Mouse (Mus musculus) cerebral cortex, adult 2 months (tissue): ENCODE measurements around the gene Adgrb2.

Experiments used
- WGBS: fragments of 180-500 bp; shearing (Covaris S2); methylation state at CpG from one replicate; pipeline ENCODE4 v1.1.7; 2018; 5-methylcytosine and 5-hydroxymethylcytosine counted together

The Adgrb2 gene

DNA sequence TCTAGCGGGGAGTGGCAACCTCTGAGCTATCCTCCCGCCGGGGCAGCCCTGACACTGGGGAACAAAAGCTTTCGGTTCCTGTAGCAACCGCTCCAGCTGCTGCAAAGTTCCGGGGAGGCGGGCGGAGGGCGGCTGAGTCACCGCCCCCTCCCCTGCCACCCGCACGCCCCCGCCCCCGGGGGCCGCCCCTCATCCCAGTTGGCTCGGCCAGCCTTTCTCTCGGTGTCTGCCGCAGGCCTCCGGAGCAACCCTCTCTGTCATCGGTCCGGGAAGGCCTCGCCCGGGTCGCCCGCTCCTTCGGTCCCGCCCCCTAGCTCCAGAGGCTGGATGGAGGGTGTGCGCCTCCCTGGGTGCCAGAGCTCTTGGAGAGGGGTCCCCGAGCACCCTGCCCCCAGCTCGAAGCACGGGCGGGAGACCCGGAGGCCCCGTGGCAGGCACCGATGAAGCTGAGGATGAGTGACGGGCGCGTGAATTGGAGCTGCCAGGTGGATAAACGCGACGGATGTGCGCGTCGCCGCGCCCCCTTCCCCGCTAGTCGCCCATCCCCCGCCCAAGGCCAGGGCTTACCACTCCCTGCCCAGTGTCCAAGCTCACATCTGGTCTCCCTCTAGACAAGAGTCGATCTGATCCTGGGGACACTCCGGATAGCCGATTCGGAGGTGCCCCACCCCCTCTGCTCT is 3.3 kb downstream of the Adgrb2 start:
- WGBS, result 4% methylated on average over 52 of the region's 53 CpGs

DNA sequence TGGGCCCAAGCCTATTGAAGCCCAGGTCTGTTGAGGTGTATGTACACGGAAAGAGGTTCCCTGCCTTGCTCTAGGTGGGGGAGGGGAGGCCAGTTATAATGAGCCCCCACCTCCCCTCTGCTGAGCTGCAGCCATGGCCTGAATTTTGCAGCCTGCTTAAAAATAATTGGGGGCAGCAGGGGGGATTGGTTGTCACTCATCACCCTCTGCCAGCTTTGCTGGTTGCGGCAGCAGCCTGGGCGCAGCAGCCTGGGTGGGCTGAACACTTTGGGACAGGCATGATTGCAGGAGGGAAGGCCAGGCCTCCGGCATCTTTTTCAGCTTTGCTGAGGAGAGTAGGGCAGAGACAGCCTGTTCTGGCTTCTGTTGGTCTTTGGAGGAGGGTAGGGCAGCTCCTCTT is 5.3 kb downstream of the Adgrb2 start:
- 46% methylated on average over 4 of the region's 4 CpGs for WGBS

DNA sequence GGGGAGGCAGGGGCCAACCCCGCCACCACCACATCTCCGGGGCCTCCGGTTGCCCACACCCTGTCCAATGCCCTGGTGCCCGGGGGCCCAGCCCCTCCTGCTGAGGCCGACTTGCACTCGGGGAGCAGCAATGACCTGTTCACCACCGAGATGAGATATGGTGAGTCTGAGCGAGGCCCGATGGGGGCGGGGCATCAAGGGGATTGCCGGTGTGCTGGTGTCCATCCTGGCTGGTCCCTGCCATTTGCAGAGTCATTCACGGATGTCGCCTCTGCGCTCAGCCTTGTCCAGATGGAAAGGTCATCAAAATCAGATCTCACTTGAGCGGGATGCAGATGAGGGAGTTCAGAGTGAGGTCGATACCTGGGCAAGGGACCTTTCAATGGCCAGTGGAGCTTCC is 8.1 kb downstream of the Adgrb2 start:
- WGBS, result 83% methylated on average over 16 of the region's 16 CpGs

DNA sequence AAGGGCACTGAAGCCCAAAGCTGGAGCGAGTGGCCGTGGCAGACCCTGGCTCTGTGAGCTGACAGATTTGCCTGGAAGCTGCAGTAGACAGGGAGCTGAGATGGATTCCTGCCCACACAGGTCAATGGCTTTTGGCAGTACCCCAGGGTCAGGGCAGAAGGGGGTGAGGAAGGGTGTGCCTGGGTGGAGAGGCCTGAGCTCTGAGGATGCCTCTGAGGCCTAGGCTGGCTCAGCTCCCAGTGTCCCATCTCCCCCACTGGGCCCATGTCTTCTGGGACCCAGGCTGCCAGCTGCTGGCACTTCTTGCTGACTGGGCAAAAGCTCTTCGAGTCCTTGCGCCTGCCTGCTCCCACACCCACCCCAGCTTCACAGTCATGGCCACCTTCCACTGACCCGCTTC is 8.5 kb downstream of the Adgrb2 start:
- 53% methylated on average over 5 of the region's 5 CpGs for WGBS

DNA sequence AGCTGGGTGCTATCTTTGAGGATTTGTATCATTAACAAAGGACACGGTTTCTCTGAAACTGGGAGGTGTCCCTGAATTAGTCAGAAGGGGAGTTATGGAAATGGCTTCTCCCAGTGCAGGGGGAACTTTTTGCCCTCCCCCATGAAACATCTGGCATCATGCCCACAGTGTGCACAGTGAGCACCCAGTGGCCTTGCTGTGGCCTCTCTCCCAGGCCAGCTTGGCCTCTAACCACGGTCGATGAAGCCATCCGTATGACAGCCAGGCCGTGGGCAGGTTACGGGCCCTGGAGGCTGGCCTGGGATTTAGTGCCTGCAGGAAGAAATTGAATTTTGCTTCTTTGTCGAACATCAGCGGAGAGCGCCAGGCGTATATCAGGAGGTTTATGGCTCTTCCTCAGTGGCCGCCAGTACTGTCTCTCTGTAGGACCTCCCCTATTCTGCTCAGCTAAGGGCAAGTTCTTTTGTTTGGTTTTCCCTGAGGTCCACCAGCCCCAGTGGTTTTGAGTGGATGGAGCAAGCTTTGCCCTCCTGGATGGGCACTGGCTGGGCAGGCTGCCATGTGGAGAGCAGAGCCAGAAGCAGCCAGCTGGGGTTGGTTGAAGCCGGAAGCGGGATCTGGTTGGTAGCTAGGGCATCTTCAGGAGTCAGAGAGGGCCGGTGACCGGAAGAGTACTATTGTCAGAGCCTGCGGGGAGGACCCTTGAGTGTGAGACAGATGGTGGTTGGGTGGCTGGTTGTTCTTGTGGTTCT is 9.4 kb downstream of the Adgrb2 start:
- 47% methylated on average over 16 of the region's 16 CpGs for WGBS

DNA sequence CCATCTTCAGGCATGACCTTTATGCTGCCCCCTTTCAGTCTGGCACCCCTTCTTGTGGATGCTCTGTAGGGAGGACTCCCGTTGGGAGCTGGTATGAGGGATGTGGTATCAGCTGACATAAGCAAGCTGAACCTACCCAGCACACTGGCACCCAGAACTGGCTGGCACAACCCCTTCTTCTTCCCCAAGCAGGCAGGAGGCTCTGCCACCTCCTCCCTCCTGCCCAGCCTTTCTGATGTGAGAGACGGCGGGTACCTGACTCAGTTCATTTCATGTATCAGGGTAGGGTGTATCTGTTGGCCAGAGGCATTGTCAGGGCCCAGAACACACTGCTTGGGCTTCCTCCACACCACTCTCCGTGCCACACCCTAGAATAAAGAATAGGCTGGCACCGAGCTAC is 10.1 kb downstream of the Adgrb2 start:
- WGBS, result 40% methylated on average over 5 of the region's 5 CpGs

DNA sequence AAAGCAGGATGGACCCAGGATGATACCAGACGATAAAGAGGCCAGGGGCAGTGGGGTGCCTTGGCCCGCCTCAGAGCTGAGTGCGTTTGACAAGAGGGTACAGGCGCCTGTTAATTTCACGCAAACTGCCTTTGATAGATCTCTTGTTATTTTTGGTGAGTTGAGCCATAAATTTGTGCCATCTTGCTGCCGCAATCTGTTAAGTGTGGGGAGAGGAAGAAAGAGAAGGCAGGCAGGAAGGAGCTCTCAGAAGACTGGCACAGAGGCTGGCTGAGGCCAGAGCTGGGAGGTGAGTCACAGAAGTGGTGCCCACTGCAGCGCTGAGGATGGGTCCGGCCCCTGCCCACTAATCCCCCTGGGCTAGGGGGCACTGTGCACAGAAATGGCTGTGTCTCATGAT is 10.6 kb downstream of the Adgrb2 start:
- 60% methylated on average over 8 of the region's 8 CpGs for WGBS

DNA sequence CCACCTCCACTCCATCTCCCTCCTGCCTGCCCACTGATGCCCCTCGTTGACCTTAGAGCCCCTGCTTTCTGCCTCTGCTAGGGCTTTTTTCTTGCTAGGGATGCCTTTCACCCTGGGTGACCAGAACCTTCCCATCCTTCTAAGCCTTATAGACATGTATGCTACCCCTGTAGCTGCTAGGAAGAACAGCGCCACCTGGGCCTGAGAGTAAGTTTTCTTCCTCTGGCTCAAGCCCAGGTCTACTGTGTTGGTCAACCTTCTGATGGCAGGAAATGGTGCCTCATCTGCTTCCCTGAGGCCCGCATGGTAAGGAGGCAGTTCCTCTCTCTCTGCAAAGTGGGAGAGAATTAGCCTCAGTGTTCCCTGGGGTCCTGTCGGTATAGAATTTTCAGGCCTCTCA is 11.3 kb downstream of the Adgrb2 start:
- WGBS, result 78% methylated on average over 4 of the region's 4 CpGs

DNA sequence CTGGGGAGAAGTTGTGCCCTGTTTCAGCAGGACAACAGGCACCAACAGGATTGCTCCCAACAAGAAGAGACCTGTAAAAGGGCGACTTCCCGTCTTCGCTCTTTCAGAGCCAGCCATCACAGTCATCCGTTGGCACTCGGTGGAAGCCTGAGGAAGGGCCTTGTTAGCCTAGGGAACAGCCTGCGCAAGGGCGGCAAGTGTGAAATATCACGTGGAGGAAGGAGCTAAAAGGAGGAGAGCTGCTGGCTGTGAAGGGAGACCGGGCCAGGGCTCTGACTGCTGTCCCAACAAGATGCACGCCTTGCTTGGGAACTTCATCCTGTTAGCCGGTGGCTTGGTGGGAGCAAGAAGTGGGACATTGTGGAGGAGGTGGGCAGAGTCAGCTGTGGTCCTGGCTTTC is 13.5 kb downstream of the Adgrb2 start:
- WGBS, result 37% methylated on average over 11 of the region's 11 CpGs

DNA sequence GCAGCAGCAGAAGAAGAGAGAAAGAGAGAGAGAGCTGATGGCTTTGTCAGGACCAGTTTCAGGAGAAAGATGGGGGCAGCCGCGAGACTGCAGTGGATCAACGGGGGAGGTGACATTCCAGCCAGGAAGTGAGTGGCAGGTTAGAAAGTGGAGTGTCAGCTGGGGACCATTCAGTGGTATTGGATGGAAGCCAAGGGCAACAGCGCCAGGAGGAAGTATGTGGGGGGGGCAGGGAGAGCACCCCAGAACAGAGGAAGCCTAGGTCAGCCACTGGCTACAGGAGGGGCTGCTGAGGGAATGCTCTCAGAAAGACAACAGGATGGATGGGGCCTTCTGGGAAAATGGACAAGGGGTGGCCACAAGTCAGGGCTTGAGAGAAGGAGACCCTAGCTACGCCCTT is 17.0 kb downstream of the Adgrb2 start:
- 29% methylated on average over 5 of the region's 5 CpGs for WGBS

DNA sequence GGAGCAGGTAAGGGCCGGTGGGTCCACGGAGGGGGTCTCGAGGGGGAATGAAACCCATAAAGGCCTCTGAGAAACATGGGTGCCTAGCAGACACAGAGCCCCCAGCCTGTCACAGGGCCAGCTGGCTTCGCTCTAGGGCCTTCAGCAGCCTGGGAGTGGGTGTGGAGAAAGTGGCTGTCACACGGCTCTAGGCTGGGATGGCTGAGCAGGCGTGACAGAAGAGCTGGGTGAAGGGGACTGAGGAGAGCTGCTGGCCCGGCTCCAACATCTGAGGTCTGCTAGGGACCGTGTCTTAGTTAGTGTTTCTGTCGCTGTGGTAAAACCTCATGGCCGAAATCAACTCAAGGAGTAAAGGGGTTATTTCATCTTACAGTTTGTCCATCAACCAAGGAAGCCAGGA is 17.5 kb downstream of the Adgrb2 start:
- WGBS, result 50% methylated on average over 10 of the region's 10 CpGs

DNA sequence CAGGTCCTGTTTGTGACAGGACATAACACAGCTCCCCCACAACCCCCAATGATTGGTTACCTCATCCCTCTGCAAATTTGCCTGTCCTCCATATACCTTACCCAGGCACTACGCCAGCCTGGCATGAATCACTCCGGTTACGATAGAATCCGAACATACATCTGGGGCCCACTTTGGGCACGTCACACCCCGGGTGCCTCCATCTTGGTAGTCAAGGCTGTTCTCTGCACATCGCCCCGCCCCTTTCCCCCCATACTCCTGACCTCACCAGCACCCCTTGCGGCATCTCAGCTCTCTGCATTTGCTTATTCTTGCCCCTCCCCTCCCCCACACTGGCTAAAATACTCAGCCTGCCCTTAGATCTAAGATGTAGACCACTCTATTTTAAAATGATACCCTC is 20.9 kb downstream of the Adgrb2 start:
- WGBS, result 52% methylated on average over 9 of the region's 9 CpGs

DNA sequence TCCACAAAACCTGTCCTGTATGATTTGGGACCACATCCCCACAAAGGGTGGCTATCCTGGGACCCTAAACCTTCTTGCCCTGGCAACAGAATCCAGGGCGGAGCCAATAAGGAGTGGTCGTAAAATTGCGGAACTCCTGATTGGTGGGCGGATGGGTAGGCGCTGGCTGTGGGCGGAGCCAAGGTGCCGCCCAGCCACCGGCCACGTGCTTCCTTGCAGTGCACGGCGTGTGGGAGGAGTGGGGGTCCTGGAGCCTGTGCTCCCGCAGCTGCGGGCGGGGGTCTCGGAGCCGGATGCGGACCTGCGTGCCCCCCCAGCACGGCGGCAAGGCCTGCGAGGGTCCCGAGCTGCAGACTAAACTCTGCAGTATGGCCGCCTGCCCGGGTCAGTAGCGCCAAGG is 21.9 kb downstream of the Adgrb2 start:
- 31% methylated on average over 25 of the region's 25 CpGs for whole genome bisulfite sequencing

DNA sequence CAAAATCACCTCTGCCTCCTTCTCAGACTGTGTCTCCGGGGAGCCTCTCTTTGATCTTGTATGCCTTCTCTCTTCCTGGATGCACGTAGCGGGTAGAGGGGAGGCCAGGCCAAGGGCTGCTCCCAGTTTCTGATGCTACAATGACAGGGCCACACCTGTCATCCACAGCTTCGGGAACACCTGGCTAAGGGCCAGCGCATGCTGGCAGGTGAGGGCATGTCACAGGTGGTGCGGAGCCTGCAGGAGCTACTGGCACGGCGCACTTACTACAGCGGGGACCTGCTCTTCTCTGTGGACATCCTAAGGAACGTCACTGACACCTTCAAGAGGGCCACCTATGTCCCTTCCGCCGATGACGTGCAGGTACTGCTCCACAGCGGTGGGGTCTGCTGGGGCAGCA is 24.4 kb downstream of the Adgrb2 start:
- WGBS, result 68% methylated on average over 14 of the region's 14 CpGs

DNA sequence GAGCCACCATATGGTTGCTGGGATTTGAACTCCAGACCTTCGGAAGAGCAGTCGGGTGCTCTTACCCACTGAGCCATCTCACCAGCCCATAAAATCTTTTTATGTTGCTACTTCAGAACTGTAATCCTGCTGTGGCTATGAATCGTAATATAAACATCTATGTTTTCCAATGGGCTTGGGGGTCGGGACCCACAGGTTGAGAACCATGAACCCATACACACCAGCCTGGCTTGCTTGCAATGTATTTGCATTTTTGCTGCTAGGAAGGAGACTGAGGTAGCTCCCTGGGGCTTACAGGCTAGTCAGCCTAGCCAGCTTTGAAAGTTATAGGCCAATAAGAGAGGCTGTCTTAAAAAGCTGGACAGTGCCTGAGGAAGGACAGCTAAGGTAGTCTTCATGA is 26.1 kb downstream of the Adgrb2 start:
- WGBS, result 77% methylated on average over 4 of the region's 4 CpGs

DNA sequence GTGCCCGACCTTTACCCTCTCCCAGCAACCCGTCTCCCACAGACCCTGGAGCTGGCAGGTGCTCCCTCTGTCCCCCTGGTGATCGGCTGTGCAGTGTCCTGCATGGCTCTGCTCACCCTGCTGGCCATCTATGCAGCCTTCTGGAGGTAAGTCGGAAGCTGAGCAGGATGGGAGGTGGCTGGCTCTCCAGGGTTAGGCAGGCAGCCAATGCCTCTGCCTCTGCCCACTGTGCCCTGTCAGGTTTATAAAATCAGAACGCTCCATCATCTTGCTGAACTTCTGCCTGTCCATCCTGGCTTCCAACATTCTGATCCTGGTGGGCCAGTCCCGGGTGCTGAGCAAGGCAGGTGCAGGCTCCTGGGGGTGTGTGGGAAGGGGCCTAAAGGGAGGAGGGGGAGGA is 27.6 kb downstream of the Adgrb2 start:
- 57% methylated on average over 6 of the region's 6 CpGs for WGBS

DNA sequence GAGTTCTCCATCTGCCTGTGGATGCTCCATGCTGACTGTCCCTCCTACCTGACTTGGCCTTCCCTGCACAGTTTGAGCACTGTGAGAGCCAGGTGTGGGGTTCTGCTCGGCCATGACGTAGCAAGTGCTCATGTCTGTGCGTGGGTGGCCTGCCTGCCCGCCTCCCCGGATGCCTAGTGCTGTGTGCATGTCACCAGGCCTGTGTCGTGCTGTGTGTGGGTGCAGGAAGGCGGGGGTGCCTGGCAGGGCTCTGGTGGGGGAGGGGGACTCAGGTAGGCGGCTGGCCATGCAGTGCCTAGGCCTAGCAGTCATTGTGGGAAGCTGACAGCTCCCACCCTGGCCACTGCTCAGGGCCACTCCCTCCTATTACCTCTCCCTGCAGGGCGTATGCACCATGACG is 28.4 kb downstream of the Adgrb2 start:
- 45% methylated on average over 10 of the region's 10 CpGs for WGBS

DNA sequence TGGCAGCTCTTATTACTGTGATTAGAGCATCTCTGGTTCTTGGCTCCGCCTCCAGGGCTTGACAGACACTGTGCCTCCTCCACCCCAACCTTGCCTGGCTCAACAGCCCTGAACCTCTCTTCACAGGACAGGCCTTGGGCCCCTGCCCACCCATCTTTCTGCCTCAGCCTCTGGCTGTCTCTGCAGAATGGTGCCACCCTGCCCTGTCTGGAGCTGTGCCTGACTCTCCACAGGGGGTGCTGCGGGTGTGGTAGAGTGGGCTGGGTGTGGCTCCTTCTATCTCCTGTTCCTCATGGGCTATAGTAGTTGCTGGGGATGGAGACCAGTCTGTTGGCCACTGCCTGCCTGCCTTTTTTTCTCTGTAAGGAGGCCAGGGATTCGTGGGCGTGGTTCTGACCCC is 31.3 kb downstream of the Adgrb2 start:
- 71% methylated on average over 4 of the region's 4 CpGs for WGBS

DNA sequence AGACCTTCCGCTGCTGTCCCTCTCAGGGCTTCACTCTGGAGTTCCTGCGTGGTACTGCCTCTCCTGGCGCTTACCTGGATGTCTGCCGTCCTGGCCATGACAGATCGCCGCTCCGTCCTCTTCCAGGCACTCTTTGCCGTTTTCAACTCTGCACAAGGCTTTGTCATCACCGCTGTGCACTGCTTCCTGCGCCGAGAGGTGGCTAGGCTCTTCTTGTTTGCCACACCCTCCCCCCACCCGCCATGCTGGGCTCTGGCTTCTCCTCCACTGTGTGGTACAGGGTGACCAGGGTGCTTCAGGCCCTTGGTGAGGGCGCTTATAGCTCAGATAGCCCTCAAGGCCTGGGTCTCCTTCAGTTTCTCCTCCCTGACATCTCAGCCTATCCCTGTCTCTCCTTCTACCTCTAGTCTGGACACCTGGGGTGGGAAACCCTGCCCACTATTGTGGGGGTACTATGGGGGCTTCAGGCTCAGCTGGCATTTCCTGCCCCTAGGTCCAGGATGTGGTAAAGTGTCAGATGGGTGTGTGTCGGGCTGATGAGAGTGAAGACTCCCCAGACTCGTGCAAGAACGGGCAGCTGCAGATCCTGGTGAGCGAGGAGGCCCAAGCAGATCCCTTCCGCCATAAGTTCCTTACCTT is 32.5 kb downstream of the Adgrb2 start:
- 77% methylated on average over 18 of the region's 18 CpGs for WGBS

DNA sequence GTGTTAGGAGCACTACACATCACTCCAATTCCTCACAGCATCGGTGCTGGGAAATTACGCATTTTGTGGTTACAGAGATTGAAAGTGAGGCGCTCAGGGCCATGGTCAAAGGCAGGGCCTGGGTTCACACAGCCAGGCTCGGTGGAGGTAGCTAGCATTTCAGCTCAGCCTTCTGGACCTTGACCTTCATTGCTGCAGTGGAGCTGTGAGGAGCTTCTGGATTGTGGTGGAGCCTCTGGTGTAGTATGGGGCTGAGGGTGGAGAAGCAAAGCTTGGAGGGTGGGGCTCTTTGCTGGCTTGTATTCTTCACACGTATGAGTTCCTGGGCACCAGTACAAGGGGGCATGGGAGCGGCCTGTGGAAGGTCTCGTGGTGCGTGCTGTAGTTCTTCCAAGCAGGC is 38.3 kb downstream of the Adgrb2 start:
- WGBS, result 55% methylated on average over 8 of the region's 8 CpGs

DNA sequence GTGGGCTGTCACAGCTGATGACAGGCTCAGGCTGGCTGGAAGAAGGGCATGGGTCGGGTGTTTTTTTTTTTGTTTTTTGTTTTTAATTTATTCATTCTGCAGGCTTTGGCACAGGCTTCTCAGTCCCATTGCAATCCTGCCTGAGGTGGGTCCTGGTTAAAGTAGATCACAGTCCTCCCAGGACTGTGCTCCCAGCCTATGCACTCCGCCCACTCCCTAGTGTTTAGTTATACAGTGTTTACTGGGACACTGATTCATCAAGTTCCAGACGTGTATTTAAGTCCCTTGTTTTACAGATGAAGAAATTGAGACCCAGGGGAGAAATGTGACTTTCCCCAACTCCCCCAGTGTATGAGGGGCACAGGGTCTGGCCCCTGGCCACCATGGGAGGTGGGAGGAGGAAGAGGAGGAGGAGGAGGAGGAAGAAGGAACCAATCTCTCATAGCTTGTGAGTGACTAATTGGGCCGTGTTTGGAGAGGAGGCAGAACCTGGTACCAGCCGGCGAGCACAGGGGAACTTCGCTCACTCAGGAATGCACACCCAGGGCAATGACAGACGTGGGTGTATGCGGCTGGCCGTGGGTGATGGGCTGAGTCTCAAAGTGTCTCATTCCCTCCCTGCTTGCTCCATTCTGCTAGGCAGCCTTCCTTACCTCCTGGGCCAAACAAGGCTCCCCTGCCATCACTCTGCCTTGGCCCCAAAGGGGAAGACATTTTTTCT is 39.0 kb downstream of the Adgrb2 start:
- 31% methylated on average over 10 of the region's 10 CpGs for WGBS

DNA sequence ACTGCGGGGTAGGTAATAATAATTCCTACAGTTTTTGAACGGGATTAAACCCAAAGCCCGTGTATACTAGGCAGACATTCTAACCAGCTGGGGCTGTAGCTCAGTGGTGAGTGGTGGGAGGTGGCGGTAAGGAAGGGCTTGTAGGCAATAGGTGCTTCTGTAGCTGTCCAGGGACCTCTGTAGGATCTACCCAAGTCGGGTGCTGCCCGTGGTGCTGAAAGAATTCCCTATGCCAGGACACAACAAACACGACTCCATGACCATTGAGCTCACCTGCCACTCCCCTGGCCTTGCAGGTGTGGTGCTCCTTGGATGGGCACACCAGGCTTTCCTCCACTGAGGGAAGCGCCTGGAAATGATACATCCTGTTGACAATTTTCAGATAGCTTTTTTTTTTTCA is 40.9 kb downstream of the Adgrb2 start:
- WGBS, result 62% methylated on average over 8 of the region's 8 CpGs

DNA sequence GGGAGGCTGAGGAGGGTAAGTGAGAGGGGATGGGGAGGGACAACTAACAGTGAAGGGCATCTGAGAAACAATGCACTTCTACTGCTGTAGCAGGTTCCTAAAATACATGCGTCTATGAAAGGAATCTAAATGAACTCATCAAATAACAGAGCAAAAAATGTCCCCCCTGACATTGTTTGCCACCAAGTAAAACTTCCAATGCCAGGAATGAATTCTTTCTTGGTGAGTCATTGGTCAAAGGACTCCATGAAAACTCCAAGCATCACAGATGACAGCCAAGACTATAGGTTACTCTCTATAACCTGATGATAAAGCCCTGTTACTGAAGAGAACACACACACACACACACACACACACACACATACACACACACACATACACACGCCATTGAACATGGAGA is 46.5 kb downstream of the Adgrb2 start:
- 82% methylated on average over 2 of the region's 2 CpGs for WGBS
